Mouse (Mus musculus): ENCODE data around the gene Usp8. TPM values are rescaled to one million over a fixed set of nuclear protein-coding genes. Genes with fewer than 3 reads are reported as not detected.

Gene Usp8
- polyA plus RNA-seq, 1 experiment from 2014 or later, result 18.0 TPM

DNA sequence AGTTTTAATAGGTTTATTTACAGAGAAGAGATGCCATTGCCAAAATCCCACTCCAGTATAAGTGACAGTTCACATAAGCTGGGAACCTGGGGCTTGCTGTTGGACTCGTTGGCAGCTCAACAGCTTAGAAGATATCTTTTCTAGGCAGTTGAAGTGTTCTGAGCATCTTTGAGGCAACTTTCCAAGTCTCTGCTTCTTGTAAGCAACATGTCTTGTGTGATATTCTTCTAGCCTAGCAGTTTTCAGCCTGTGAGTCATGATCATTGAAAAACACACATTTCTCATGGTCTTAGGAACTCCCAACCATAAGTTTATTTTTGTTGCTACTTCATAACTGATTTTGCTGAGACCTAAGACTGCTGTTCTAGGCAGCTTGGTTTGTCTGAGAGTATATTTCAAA, 24.2 kb upstream of the Usp8 start:
- Histone ChIP-seq H3K9me3 (replicated peaks) (no peaks in the 10 kb centered on the region), H3K27me3 (no peaks in the 10 kb centered on the region), H3K4me3 (replicated peaks) (no peak overlapping the region), H3K36me3 (peaks cover 9% of the 10 kb centered on the region), H3K4me2 (no peak overlapping the region), H3K9ac (no peak overlapping the region), H3K4me1 (replicated peaks) (peaks cover 14% of the 10 kb centered on the region), H3K27ac (peak overlapping the region; percentile 50; the same call in 1 of the 2 replicates)
- no peak for ATAC-seq (ENCODE audit: low read depth)
- WGBS (ENCODE audit: insufficient replicate concordance), result 56% methylated on average over 1 of the region's 1 CpGs
- no peak for DNase-seq

DNA sequence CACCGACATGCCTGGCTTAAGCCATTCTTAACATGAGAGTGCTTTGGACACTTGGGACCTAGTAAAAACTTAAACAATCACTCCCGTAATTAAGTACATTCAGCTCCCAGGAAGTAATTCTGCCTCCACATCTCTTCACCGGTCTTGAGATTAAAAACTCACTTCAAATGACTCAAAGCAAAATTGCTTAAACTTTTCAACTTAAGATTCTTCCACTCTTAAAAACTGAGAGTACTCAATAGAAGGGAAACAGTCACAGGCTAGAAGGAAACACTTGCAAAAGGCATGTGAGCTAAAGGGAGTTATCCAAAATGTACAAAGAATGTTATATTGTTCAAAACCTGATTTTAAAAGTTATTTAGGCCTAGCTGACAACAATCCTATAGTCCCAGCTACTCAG, 15.8 kb upstream of the Usp8 start:
- 70% methylated on average over 3 of the region's 3 CpGs for WGBS (ENCODE audit: insufficient replicate concordance)
- no peak overlapping the region for H3K4me2 ChIP-seq

DNA sequence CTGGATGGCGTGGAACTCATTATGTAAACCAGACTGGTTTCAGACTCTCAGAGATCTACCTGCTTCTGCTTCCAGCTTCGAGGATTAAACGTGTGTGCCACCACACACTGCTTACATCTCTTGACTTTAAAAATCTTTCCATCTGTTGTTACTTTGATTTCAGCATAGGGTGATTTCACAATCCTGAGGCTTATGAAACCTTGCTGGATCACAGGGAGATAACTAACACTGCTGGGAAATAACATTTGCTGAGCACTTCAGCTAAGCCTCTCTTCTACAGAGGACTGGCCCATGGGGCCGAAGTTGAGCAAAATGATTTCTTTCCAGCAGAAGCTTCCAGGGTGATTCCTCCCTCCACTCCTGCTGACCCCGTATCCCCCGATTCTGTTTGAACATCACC, 11.8 kb upstream of the Usp8 start:
- no peak overlapping the region for H3K4me2 ChIP-seq
- H3K36me3 ChIP-seq, result no peaks in the 10 kb centered on the region
- H3K4me3 ChIP-seq (replicated peaks), result no peak overlapping the region
- 0 out of 2 replicates have a peak, but pooled peaks cover 2% of the 10 kb centered on the region for H3K27me3 ChIP-seq
- H3K9ac ChIP-seq, result no peak overlapping the region
- H3K4me1 ChIP-seq (replicated peaks), result 0 out of 2 replicates have a peak, but pooled peaks cover 5% of the 10 kb centered on the region
- H3K27ac ChIP-seq, result no peak overlapping the region
- DNase-seq (no peak), ATAC-seq (ENCODE audit: low read depth) (peak; percentile 26; the same call in 1 of the 2 replicates)
- 50% methylated on average over 6 of the region's 6 CpGs for WGBS (ENCODE audit: insufficient replicate concordance)
- H3K9me3 ChIP-seq (replicated peaks), result no peaks in the 10 kb centered on the region

More for the DNA sequence above, 15.8 kb upstream of the Usp8 start:
- 0 out of 2 replicates have a peak, but pooled peaks cover 5% of the 10 kb centered on the region for H3K4me1 ChIP-seq (replicated peaks)
- no peaks in the 10 kb centered on the region for H3K36me3 ChIP-seq
- ATAC-seq (ENCODE audit: low read depth) (no peak), DNase-seq (no peak)
- H3K27ac ChIP-seq, result no peak overlapping the region
- no peaks in the 10 kb centered on the region for H3K9me3 ChIP-seq (replicated peaks)
- H3K27me3 ChIP-seq, result no peaks in the 10 kb centered on the region
- H3K4me3 ChIP-seq (replicated peaks), result no peak overlapping the region
- H3K9ac ChIP-seq, result no peak overlapping the region

DNA sequence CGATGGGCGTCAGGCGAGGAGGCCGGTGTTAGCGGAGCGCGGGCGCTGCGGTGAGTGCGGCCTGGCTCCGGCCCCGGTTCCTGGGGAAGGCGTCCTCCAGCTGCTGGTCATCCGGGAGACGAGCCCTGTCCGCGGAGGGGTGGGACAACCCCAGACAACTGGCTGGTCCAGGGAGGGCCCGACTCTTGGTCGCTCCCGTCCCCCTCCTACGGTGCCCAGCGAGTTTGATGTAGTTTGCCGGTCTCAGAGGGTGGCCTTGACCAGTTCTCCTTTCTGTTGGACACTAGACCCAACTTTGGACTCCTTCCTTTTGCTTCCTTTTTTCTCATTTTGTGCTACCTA, 281 bp downstream of the Usp8 start:
- H3K4me3 ChIP-seq (replicated peaks), result peak overlapping the region; percentile 81
- H3K27ac ChIP-seq, result peak overlapping the region; percentile 72
- no peak for DNase-seq
- H3K27me3 ChIP-seq, result peaks cover 10% of the 10 kb centered on the region; the same call in 1 of the 2 replicates
- WGBS (ENCODE audit: insufficient replicate concordance), result under 1% methylated on average over 23 of the region's 23 CpGs
- peaks cover 18% of the 10 kb centered on the region for H3K4me1 ChIP-seq (replicated peaks)
- no peaks in the 10 kb centered on the region for H3K36me3 ChIP-seq
- H3K9me3 ChIP-seq (replicated peaks), result no peaks in the 10 kb centered on the region
- H3K9ac ChIP-seq, result peak overlapping the region; percentile 85
- peak overlapping the region; percentile 71 for H3K4me2 ChIP-seq
- peak; percentile 82 for ATAC-seq (ENCODE audit: low read depth)

DNA sequence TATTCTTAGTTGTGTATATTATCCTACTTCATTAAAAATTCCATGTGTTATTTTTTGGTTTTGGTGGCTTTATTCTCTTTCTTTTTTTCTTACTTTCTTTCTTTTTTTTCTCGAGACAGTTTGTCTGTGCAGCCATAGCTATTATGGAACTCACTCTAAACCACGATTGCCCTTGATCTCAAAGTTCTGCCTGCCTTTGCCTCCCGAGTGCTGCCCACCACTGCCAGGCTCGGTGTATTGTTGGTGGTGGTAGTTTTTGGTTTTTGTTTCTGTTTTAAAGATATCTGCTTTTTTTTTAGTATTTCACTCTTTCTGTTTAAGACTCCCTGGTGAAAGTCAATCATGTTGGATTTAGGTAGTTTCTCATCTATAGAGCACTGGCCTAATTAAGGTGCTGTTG, 1.2 kb downstream of the Usp8 start:
- no peaks in the 10 kb centered on the region for H3K36me3 ChIP-seq
- H3K9me3 ChIP-seq (replicated peaks), result no peaks in the 10 kb centered on the region
- H3K27ac ChIP-seq, result no peak overlapping the region
- H3K27me3 ChIP-seq, result peaks cover 10% of the 10 kb centered on the region; the same call in 1 of the 2 replicates
- H3K4me3 ChIP-seq (replicated peaks), result peak overlapping the region; percentile 81
- H3K9ac ChIP-seq, result peak overlapping the region; percentile 85; the same call in 1 of the 2 replicates
- peak overlapping the region; percentile 71 for H3K4me2 ChIP-seq
- H3K4me1 ChIP-seq (replicated peaks), result peaks cover 18% of the 10 kb centered on the region
- 58% methylated on average over 4 of the region's 4 CpGs for WGBS (ENCODE audit: insufficient replicate concordance)
- DNase-seq, result no peak
- ATAC-seq (ENCODE audit: low read depth), result no peak

DNA sequence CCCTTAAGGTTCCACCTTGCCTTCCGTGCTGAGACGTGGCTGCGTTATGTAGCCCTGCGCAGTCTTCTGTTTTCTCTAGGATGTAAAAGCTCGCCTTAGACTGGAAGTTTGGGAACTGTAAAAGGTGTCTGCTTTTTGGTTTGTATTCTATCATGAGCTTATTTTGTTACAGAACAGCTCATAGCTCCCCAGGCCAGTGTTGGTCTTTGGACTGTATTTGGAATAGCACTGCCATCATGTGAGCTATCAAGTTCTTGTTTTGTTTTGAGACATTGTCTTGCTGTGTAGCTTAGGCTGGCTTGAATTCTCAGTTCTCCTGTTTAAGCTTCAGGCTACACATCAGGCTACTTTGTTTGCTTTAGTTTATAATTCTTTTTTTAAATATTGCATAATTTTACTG, 5.4 kb downstream of the Usp8 start:
- no peak for ATAC-seq (ENCODE audit: low read depth)
- no peaks in the 10 kb centered on the region for H3K9me3 ChIP-seq (replicated peaks)

DNA sequence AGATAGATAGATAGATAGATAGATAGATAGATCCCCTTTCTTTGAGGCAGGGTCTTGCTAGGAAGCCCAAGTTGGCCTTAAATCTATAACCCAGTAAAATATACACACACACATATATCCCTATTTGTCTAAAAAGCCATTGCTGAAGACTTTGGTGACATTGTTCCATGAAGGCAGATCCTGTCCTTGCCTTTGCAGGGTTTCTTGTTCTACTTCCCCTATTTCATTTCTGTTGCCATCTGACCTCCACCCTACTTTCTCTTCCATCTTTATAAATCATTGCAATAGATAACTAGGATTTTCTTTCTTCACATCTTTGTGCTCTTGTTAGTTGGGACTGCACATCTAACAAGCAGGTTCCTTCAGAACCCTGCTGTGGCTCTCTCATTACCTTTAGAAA, 5.8 kb downstream of the Usp8 start:
- no peak for ATAC-seq (ENCODE audit: low read depth)

More for the DNA sequence above, 5.4 kb downstream of the Usp8 start:
- Histone ChIP-seq H3K4me3 (replicated peaks) (no peak overlapping the region), H3K9ac (no peak overlapping the region), H3K36me3 (no peaks in the 10 kb centered on the region), H3K4me1 (replicated peaks) (peaks cover 26% of the 10 kb centered on the region), H3K27me3 (no peaks in the 10 kb centered on the region), H3K4me2 (no peak overlapping the region), H3K27ac (no peak overlapping the region)
- no peak for DNase-seq
- WGBS (ENCODE audit: insufficient replicate concordance), result 89% methylated on average over 5 of the region's 5 CpGs

DNA sequence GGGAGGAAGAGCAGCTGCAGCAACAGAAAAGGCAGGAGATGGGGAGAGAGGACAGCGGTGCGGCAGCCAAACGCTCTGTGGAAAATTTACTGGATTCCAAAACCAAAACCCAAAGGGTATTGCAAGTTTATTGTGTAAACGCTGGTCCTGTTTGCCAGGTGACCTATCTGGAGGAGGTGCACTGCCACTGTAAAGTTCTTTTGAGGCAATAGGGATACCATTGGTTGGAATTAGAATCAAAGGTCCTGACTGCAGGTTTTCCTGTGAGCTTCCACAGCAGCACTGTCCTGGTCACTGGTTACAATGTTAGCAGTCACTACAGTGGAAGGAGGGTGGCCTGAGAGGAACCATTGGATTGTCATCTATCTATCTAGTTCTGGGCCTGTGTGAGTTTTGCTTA, 22.1 kb downstream of the Usp8 start:
- peaks cover 5% of the 10 kb centered on the region for H3K4me1 ChIP-seq (replicated peaks)
- DNase-seq, result no peak
- no peak overlapping the region for H3K9ac ChIP-seq
- no peak overlapping the region for H3K4me2 ChIP-seq
- WGBS (ENCODE audit: insufficient replicate concordance), result 88% methylated on average over 4 of the region's 4 CpGs
- H3K9me3 ChIP-seq (replicated peaks), result no peaks in the 10 kb centered on the region
- H3K4me3 ChIP-seq (replicated peaks), result no peak overlapping the region
- ATAC-seq (ENCODE audit: low read depth), result no peak
- no peak overlapping the region for H3K27ac ChIP-seq
- H3K27me3 ChIP-seq, result no peaks in the 10 kb centered on the region
- peaks cover 46% of the 10 kb centered on the region for H3K36me3 ChIP-seq

More for the DNA sequence above, 5.8 kb downstream of the Usp8 start:
- no peaks in the 10 kb centered on the region for H3K9me3 ChIP-seq (replicated peaks)
- H3K27ac ChIP-seq, result no peak overlapping the region
- H3K4me3 ChIP-seq (replicated peaks), result no peak overlapping the region
- H3K36me3 ChIP-seq, result no peaks in the 10 kb centered on the region
- DNase-seq, result no peak
- H3K9ac ChIP-seq, result no peak overlapping the region
- peaks cover 24% of the 10 kb centered on the region for H3K4me1 ChIP-seq (replicated peaks)
- H3K4me2 ChIP-seq, result no peak overlapping the region
- H3K27me3 ChIP-seq, result no peaks in the 10 kb centered on the region

DNA sequence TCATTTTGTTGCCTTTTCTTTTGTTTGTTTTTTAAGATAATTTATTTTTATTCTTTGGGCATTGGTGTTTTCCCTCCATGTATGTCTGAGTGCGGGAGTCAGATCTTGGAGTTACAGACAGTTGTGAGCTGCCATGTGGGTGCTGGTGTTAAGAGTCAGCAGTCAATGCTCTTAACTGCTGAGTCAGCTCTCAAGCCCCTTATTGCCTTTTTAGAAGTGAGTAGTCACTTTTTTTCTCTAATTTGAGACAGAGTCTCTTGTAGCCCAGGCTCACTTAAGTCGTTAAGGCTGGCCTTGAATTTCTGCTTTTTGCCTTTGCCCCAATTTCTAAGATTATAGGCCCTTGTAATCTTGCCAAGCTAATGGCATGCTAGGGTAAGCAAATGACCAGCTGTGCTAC, 23.4 kb downstream of the Usp8 start:
- Histone ChIP-seq H3K27me3 (no peaks in the 10 kb centered on the region), H3K36me3 (peaks cover 54% of the 10 kb centered on the region), H3K9me3 (replicated peaks) (no peaks in the 10 kb centered on the region), H3K4me2 (no peak overlapping the region), H3K4me3 (replicated peaks) (no peak overlapping the region), H3K4me1 (replicated peaks) (peaks cover 5% of the 10 kb centered on the region), H3K9ac (no peak overlapping the region), H3K27ac (no peak overlapping the region)
- ATAC-seq (ENCODE audit: low read depth) (no peak), DNase-seq (no peak)
- WGBS (ENCODE audit: insufficient replicate concordance), result 61% methylated on average over 2 of the region's 2 CpGs

DNA sequence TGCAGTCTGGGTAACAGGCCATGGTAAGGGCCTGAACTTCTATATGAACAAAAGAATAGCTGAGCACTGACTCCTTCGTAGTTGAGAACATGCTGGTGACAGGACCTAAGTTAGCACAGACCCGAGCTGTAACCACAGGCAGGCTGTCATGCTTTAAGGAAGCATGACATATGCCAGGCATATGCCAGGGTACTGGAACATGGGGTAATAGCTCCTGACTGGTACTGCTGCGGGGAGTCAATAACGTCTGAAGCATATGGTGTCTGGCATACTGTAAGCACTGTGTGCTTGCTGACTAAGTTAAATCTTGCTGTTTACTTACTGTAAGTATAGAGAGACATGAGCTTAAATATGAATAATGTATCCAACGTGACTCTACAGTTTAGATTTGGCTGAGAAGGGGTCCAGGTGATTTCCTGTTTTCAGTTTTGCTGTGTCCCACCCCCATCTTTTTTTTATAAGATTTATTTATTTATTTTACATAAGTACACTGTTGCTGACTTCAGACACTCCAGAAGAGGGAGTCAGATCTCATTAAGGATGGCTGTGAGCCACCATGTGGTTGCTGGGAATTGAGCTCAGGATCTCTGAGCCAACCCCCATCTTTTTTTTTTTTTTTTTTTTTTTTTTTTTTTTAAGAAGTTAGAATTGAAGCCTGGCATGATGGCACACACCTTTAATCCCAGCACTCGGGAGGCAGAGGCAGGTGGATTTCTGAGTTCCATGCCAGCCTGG, 28.4 kb downstream of the Usp8 start:
- H3K9ac ChIP-seq, result no peak overlapping the region
- 77% methylated on average over 6 of the region's 6 CpGs for WGBS (ENCODE audit: insufficient replicate concordance)
- no peak for ATAC-seq (ENCODE audit: low read depth)
- no peak for DNase-seq
- no peak overlapping the region for H3K4me2 ChIP-seq
- no peaks in the 10 kb centered on the region for H3K27me3 ChIP-seq
- peaks cover 66% of the 10 kb centered on the region for H3K36me3 ChIP-seq
- no peaks in the 10 kb centered on the region for H3K4me1 ChIP-seq (replicated peaks)
- no peaks in the 10 kb centered on the region for H3K9me3 ChIP-seq (replicated peaks)
- H3K27ac ChIP-seq, result no peak overlapping the region
- H3K4me3 ChIP-seq (replicated peaks), result no peak overlapping the region

DNA sequence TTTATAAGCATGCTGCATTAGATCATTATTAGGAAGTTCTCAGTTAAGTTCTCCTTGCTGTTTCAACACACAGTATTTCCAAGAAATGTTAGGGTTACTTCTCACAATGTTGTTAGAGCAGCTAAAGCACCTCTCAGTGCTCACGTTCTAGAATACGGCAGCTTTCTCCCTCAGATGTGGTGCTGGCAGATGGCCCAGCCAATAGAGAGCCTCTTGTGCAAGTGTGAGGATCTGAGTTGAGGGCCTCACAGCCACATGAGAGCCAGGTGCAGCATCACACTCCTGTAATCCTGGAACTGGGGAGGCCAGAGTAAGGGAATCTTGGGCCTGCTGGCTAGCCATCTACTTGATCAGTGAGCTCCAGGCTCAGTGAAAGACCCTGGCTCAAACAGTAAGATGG, 33.2 kb downstream of the Usp8 start:
- ATAC-seq (ENCODE audit: low read depth) (no peak), DNase-seq (no peak)
- Histone ChIP-seq H3K9ac (no peak overlapping the region), H3K4me3 (replicated peaks) (no peak overlapping the region), H3K4me1 (replicated peaks) (no peaks in the 10 kb centered on the region), H3K36me3 (peaks cover 60% of the 10 kb centered on the region), H3K9me3 (replicated peaks) (no peaks in the 10 kb centered on the region), H3K27me3 (no peaks in the 10 kb centered on the region), H3K4me2 (no peak overlapping the region), H3K27ac (no peak overlapping the region)
- WGBS (ENCODE audit: insufficient replicate concordance), result 89% methylated on average over 2 of the region's 2 CpGs

DNA sequence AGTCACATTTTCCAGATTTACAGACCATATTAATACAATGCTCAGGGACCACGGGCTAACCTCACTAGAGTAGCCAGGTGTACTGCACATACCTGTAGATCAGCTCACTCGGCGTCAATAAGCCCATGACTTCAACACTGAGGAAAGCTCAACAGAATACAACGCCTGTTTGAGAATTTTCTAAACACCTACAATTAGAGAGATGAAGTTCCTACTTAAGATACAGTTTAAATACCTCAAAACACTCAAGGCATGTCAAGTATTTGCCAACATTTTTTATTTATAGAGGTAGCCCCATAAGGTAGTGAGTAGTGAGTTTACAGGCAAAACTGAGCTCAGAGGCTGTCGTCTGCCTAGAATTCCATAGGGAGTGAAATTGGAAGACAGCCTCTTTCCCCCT, 36.3 kb downstream of the Usp8 start:
- WGBS (ENCODE audit: insufficient replicate concordance), result 79% methylated on average over 5 of the region's 5 CpGs
- ATAC-seq (ENCODE audit: low read depth), result no peak
- Histone ChIP-seq H3K9ac (no peak overlapping the region), H3K4me3 (replicated peaks) (no peak overlapping the region), H3K4me2 (no peak overlapping the region), H3K27me3 (no peaks in the 10 kb centered on the region), H3K4me1 (replicated peaks) (no peaks in the 10 kb centered on the region), H3K9me3 (replicated peaks) (no peaks in the 10 kb centered on the region), H3K36me3 (peaks cover 50% of the 10 kb centered on the region), H3K27ac (no peak overlapping the region)
- no peak for DNase-seq
